Mouse (Mus musculus) megakaryocyte, embryonic 14.5 days (primary cell): Measurements from ENCODE around the gene Cep19. TPM values are rescaled to one million over a fixed set of nuclear protein-coding genes. Genes with fewer than 3 reads are reported as not detected.

Experiments
- H3K27me3 ChIP-seq: replicated peaks from 2 replicates; pipeline ENCODE3; 2012; ENCODE audit warnings: inconsistent platforms
- H3K36me3 ChIP-seq: replicated peaks from 2 replicates; pipeline ENCODE3; 2012; ENCODE audit warnings: low read length, inconsistent platforms, mixed read lengths
- H3K4me1 ChIP-seq: 2 replicates; pipeline ENCODE4 v1.6.1; 2012; ENCODE audit warnings: inconsistent platforms
- H3K4me3 ChIP-seq: replicated peaks from 2 replicates; pipeline ENCODE3; 2012; ENCODE audit warnings: moderate library complexity, mild to moderate bottlenecking, inconsistent platforms
- H3K9me3 ChIP-seq: 2 replicates; pipeline ENCODE4 v1.6.1; 2012; ENCODE audit warnings: inconsistent platforms
- FLI1 ChIP-seq: IDR thresholded peaks from 2 replicates; pipeline ENCODE4 v1.6.1; 2012; ENCODE audit warnings: low read length, inconsistent platforms, mixed read lengths
- GATA1 ChIP-seq: IDR thresholded peaks from 3 replicates; pipeline ENCODE4 v1.6.1; 2012; ENCODE audit warnings: mixed read lengths, low read length, inconsistent platforms, borderline replicate concordance
- polyA plus RNA-seq: library from polyadenylated mRNA; stranded (reverse); fragments of >175 nt; gene quantifications from 2 replicates; pipeline ENCODE4 v1.2.3, GENCODE M21; 2012; ENCODE audit warnings: low replicate concordance; ENCODE audit not compliant: insufficient read depth

Gene Cep19
- polyA plus RNA-seq, 1 experiment, result 1.6 TPM

- H3K36me3 ChIP-seq, result peaks cover 30% of the 10 kb centered on the region
- peak overlapping the region; percentile 81 for H3K4me3 ChIP-seq
- peaks cover 31% of the 10 kb centered on the region for H3K4me1 ChIP-seq
- H3K27me3 ChIP-seq, result no peaks in the 10 kb centered on the region
- TF ChIP-seq GATA1, result no peak
- no peak for TF ChIP-seq FLI1
- H3K9me3 ChIP-seq, result 0 out of 2 replicates have a peak, but pooled peaks cover 3% of the 10 kb centered on the region
Observed at GRCm38 (mm10) chr16:32107342-32108045, 7.9 kb downstream of the Cep19 start.

- TF ChIP-seq GATA1, result no peak
- no peak for TF ChIP-seq FLI1
- Histone ChIP-seq H3K9me3 (0 out of 2 replicates have a peak, but pooled peaks cover 3% of the 10 kb centered on the region), H3K4me3 (peak overlapping the region; percentile 84)
Observed at GRCm38 (mm10) chr16:32108170-32108569, 8.6 kb downstream of the Cep19 start.

GRCm38 (mm10) chr16:32108578-32108977 lies 9.0 kb downstream of the Cep19 start:
- Histone ChIP-seq H3K4me1 (peaks cover 39% of the 10 kb centered on the region), H3K9me3 (0 out of 2 replicates have a peak, but pooled peaks cover 3% of the 10 kb centered on the region), H3K4me3 (peak overlapping the region; percentile 65), H3K36me3 (peaks cover 26% of the 10 kb centered on the region), H3K27me3 (no peaks in the 10 kb centered on the region)
- no peak for TF ChIP-seq GATA1
- no peak for TF ChIP-seq FLI1

More at GRCm38 (mm10) chr16:32108170-32108569, 8.6 kb downstream of the Cep19 start:
- Histone ChIP-seq H3K27me3 (no peaks in the 10 kb centered on the region), H3K4me1 (peaks cover 35% of the 10 kb centered on the region), H3K36me3 (peaks cover 28% of the 10 kb centered on the region)

GRCm38 (mm10) chr16:32110951-32111699 lies 11.5 kb downstream of the Cep19 start:
- no peak for TF ChIP-seq FLI1
- no peak for TF ChIP-seq GATA1
- peaks cover 11% of the 10 kb centered on the region for H3K36me3 ChIP-seq
- H3K27me3 ChIP-seq, result no peaks in the 10 kb centered on the region
- H3K4me1 ChIP-seq, result peaks cover 65% of the 10 kb centered on the region
- H3K9me3 ChIP-seq, result no peaks in the 10 kb centered on the region
- no peak overlapping the region for H3K4me3 ChIP-seq

GRCm38 (mm10) chr16:32113541-32114218 lies 14.1 kb downstream of the Cep19 start:
- peak overlapping the region; percentile 89 for H3K4me3 ChIP-seq
- H3K36me3 ChIP-seq, result no peaks in the 10 kb centered on the region
- H3K27me3 ChIP-seq, result no peaks in the 10 kb centered on the region
- TF ChIP-seq FLI1, result no peak
- H3K4me1 ChIP-seq, result peaks cover 55% of the 10 kb centered on the region
- no peaks in the 10 kb centered on the region for H3K9me3 ChIP-seq

- TF ChIP-seq FLI1 (no peak), GATA1 (no peak)
- H3K9me3 ChIP-seq, result no peaks in the 10 kb centered on the region
Observed at GRCm38 (mm10) chr16:32114406-32114805, 14.8 kb downstream of the Cep19 start.

GRCm38 (mm10) chr16:32114968-32115695 lies 15.5 kb downstream of the Cep19 start:
- Histone ChIP-seq H3K4me3 (peak overlapping the region; percentile 46), H3K4me1 (peaks cover 51% of the 10 kb centered on the region), H3K36me3 (no peaks in the 10 kb centered on the region), H3K27me3 (no peaks in the 10 kb centered on the region), H3K9me3 (no peaks in the 10 kb centered on the region)
- no peak for TF ChIP-seq GATA1
- TF ChIP-seq FLI1, result no peak

More at GRCm38 (mm10) chr16:32114406-32114805, 14.8 kb downstream of the Cep19 start:
- peak overlapping the region; percentile 84 for H3K4me3 ChIP-seq
- H3K36me3 ChIP-seq, result no peaks in the 10 kb centered on the region
- no peaks in the 10 kb centered on the region for H3K27me3 ChIP-seq
- H3K4me1 ChIP-seq, result peaks cover 51% of the 10 kb centered on the region

GRCm38 (mm10) chr16:32115781-32116180 lies 16.2 kb downstream of the Cep19 start:
- Histone ChIP-seq H3K36me3 (no peaks in the 10 kb centered on the region), H3K4me1 (peaks cover 51% of the 10 kb centered on the region), H3K4me3 (peak overlapping the region; percentile 5), H3K9me3 (no peaks in the 10 kb centered on the region), H3K27me3 (no peaks in the 10 kb centered on the region)
- no peak for TF ChIP-seq FLI1
- no peak for TF ChIP-seq GATA1

- peaks cover 48% of the 10 kb centered on the region for H3K4me1 ChIP-seq
- no peaks in the 10 kb centered on the region for H3K27me3 ChIP-seq
- H3K4me3 ChIP-seq, result no peak overlapping the region
- no peaks in the 10 kb centered on the region for H3K36me3 ChIP-seq
- no peaks in the 10 kb centered on the region for H3K9me3 ChIP-seq
- TF ChIP-seq GATA1 (no peak), FLI1 (no peak)
Observed at GRCm38 (mm10) chr16:32116186-32116585, 16.6 kb downstream of the Cep19 start.
